Mouse (Mus musculus): ENCODE results near the gene Polr3gl. TPM values are rescaled to one million over a fixed set of nuclear protein-coding genes. Genes with fewer than 3 reads are reported as not detected.
"Not testable (repeated sequence)": the region's sequence is repeated elsewhere in the genome, so short reads cannot be mapped to it uniquely, and the experiment has no call there.

Polr3gl gene
- polyA plus RNA-seq, 1 experiment from 2014 or later, result 32.1 TPM

DNA sequence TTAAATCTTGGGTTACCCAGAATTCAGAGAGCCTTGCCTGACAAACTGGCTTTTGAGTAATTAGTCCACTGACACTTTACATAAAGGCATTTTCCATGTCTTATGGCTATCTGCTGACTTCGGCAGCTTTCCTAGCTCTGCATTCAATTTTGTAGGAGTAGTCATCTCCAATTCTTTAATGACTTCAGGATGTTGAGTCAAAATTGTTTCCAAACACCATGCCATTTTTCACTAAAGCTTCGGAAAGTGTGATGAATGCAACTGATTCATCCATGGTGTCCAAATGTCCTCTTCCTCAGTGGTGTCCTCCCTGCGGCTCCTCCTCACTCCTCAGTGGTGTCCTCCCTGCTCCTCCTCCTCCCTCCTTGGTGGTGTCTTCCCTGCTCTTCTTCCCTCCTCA lies 24.0 kb upstream of the Polr3gl start:
- Histone ChIP-seq H3K4me2 (replicated peaks; ENCODE audit: low read depth, low read length) (no peak overlapping the region), H3K9me3 (ENCODE audit: low read length) (no peaks in the 10 kb centered on the region), H3K27me3 (ENCODE audit: insufficient read depth, low read length) (no peaks in the 10 kb centered on the region), H3K4me1 (ENCODE audit: insufficient read depth, low read length) (no peaks in the 10 kb centered on the region), H3K4me3 (ENCODE audit: low read length) (no peak overlapping the region), H3K27ac (ENCODE audit: low read length) (no peak overlapping the region), H3K36me3 (ENCODE audit: insufficient read depth, low read length) (peaks cover 21% of the 10 kb centered on the region), H3K9ac (replicated peaks; ENCODE audit: low read length) (no peak overlapping the region)
- ATAC-seq (ENCODE audit: low FRiP score, low TSS enrichment), result no peak
- 85% methylated on average over 3 of the region's 3 CpGs for WGBS

DNA sequence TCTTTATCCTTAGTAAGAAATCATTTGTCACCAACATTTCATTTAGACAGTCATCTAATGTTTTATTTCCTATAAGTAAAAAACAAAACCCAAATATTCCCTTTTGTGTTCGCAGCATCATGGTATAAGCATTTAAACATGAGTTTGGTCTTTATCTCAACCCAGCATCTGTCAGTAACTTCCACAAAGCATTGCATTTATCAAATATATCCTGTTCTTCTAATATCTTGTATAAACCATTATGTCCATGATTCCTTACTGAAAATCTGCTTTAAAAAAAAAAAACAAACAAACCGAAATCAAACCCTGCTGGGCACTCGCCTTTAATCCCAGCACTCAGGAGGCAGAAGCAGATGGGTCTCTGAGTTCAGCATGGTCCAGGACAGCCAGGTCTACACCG lies 12.6 kb upstream of the Polr3gl start:
- H3K27ac ChIP-seq (ENCODE audit: low read length), result no peak overlapping the region
- ATAC-seq (ENCODE audit: low FRiP score, low TSS enrichment), result no peak
- no peak overlapping the region for H3K9ac ChIP-seq (replicated peaks; ENCODE audit: low read length)
- no peaks in the 10 kb centered on the region for H3K27me3 ChIP-seq (ENCODE audit: insufficient read depth, low read length)
- H3K4me1 ChIP-seq (ENCODE audit: insufficient read depth, low read length), result peaks cover 12% of the 10 kb centered on the region
- no peak overlapping the region for H3K4me2 ChIP-seq (replicated peaks; ENCODE audit: low read depth, low read length)
- H3K4me3 ChIP-seq (ENCODE audit: low read length), result no peak overlapping the region
- no peaks in the 10 kb centered on the region for H3K9me3 ChIP-seq (ENCODE audit: low read length)
- H3K36me3 ChIP-seq (ENCODE audit: insufficient read depth, low read length), result no peaks in the 10 kb centered on the region
- WGBS, result 88% methylated on average over 4 of the region's 4 CpGs

DNA sequence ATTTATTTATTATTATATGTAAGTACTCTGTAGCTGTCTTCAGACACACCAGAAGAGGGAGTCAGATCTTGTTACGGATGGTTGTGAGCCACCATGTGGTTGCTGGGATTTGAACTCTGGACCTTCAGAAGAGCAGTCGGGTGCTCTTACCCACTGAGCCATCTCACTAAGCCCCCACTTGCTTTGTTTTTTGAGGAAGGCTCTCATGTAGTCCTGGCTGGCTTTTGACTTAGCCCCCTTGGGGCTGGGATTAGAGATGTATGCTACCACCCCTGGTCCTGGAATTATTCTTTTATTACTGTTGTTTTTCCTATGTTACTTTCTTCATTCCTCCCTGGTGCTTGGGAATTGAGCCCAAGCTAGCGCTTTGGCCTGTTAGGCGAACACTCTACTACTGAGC lies 12.0 kb upstream of the Polr3gl start:
- H3K9me3 ChIP-seq (ENCODE audit: low read length); H3K4me2 ChIP-seq (replicated peaks; ENCODE audit: low read depth, low read length); H3K27me3 ChIP-seq (ENCODE audit: insufficient read depth, low read length); H3K36me3 ChIP-seq (ENCODE audit: insufficient read depth, low read length); ATAC-seq (ENCODE audit: low FRiP score, low TSS enrichment); H3K27ac ChIP-seq (ENCODE audit: low read length); H3K4me3 ChIP-seq (ENCODE audit: low read length); H3K9ac ChIP-seq (replicated peaks; ENCODE audit: low read length): not testable (repeated sequence)
- WGBS, result 84% methylated on average over 3 of the region's 4 CpGs
- peaks cover 12% of the 10 kb centered on the region for H3K4me1 ChIP-seq (ENCODE audit: insufficient read depth, low read length)

DNA sequence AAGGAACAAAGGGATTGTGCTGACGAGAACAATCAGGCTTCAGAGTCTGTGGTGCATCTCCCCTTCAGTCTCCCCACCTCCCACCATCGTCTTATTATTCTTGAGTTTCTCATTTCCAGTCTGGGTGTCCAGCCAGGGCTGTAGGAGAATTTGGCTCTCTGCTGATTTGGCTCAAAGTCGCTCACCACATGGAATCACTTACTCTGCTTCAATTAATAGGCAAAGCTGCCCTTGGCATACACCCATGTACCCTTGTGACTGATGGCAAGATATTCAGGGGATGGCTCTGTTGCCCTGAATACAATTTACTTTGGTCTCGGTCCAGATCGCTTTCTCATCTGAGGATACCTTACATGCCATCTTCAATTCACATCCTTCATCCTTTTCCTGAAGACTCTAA lies 9.3 kb upstream of the Polr3gl start:
- peak overlapping the region; percentile 94 for H3K27ac ChIP-seq (ENCODE audit: low read length)

DNA sequence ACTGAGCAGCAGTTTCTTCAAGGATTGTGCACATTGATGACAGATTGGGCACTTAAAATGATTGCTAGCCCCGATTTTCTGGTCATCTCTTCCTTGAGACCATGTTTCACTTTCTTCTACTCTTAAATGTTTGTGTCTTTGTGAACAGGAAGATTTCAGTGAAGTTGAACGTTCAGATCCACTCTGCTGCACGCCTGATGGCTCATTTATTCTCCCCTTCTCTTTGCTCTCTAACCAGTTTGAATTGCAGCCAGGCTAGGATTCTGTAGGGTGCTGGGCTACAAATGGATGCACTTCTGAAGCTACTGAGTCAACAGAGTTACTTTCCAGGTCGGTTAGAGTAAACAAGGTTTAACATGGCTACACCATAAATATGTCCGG lies 8.7 kb upstream of the Polr3gl start:
- WGBS, result 14% methylated on average over 5 of the region's 5 CpGs
- no peaks in the 10 kb centered on the region for H3K36me3 ChIP-seq (ENCODE audit: insufficient read depth, low read length)
- no peak for ATAC-seq (ENCODE audit: low FRiP score, low TSS enrichment)
- H3K27me3 ChIP-seq (ENCODE audit: insufficient read depth, low read length), result peaks cover 10% of the 10 kb centered on the region
- H3K9me3 ChIP-seq (ENCODE audit: low read length), result no peaks in the 10 kb centered on the region
- peaks cover 27% of the 10 kb centered on the region for H3K4me1 ChIP-seq (ENCODE audit: insufficient read depth, low read length)
- peak overlapping the region; percentile 94 for H3K27ac ChIP-seq (ENCODE audit: low read length)
- peak overlapping the region; percentile 73 for H3K4me2 ChIP-seq (replicated peaks; ENCODE audit: low read depth, low read length)
- H3K4me3 ChIP-seq (ENCODE audit: low read length), result peak overlapping the region; percentile 71
- peak overlapping the region; percentile 81 for H3K9ac ChIP-seq (replicated peaks; ENCODE audit: low read length)

More for the DNA sequence above, 9.3 kb upstream of the Polr3gl start:
- no peaks in the 10 kb centered on the region for H3K36me3 ChIP-seq (ENCODE audit: insufficient read depth, low read length)
- H3K27me3 ChIP-seq (ENCODE audit: insufficient read depth, low read length), result peaks cover 10% of the 10 kb centered on the region
- H3K4me2 ChIP-seq (replicated peaks; ENCODE audit: low read depth, low read length), result peak overlapping the region; percentile 73
- WGBS, result 55% methylated on average over 5 of the region's 5 CpGs
- H3K4me3 ChIP-seq (ENCODE audit: low read length), result peak overlapping the region; percentile 71
- peaks cover 21% of the 10 kb centered on the region for H3K4me1 ChIP-seq (ENCODE audit: insufficient read depth, low read length)
- H3K9ac ChIP-seq (replicated peaks; ENCODE audit: low read length), result peak overlapping the region; percentile 81
- no peaks in the 10 kb centered on the region for H3K9me3 ChIP-seq (ENCODE audit: low read length)
- ATAC-seq (ENCODE audit: low FRiP score, low TSS enrichment), result no peak

DNA sequence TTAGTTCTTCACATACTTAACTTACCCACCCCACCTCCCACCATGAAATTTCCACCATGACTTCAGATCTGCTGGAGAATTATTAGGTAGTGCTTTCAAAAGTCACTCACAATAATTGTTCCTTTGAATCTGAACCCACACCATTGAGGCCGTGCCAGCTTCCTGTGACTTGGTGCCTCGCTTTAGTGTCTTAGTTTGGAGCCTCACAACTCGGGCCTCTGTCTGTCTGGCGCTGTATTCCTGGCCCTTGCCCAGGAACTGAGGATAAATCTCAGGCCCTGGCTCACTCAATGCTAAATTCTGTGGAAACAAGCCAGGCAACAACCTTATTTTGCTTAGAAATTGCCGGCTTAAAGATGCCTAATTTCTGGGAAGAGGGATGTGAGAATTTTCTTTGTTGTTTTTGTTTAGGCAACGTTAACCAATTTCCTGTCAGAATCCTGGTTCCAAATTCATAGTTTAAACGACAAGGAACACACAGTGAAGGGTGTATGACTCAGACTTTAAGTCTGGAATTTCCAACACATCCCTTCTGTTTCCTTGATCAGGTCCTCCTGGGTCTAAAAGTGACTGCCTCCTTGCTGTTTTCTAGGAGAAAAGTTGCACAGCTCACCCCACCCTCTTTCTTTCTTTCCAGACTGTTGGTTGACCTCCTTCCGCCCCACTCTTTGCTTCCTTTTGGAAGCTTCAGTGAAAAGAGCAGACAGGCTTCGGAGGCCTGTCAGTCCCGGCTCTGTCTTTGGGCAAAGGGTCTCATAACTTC lies 8.1 kb upstream of the Polr3gl start:
- 21% methylated on average over 10 of the region's 10 CpGs for WGBS
- no peak for ATAC-seq (ENCODE audit: low FRiP score, low TSS enrichment)

DNA sequence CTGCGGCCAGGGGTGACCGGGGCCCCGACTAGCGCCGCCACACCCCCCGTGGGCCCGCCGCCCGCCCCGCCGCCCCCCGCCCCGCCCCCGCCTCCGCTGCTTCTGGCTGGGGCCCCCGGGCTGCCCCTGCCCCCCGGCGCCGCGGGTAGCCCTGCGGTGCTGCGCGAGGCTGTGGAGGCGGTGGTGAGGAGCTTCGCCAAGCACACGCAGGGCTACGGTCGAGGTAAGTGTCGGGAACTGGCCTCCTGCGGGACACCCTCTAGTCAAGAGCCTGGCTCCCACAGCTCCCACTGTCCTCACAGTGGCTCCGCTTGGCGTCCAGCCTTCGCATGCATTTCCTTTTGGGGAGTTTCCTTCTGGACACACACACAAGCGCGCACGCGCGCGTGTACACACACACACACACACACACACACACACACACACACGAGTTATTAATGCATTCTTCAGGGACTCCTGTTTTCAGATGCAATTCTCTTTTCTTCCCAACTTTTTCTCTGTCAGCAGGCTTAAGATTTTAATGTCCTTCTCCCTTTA lies 7.3 kb upstream of the Polr3gl start:
- peak; percentile 56 for ATAC-seq (ENCODE audit: low FRiP score, low TSS enrichment)

More for the DNA sequence above, 8.1 kb upstream of the Polr3gl start:
- peak overlapping the region; percentile 94 for H3K27ac ChIP-seq (ENCODE audit: low read length)
- peak overlapping the region; percentile 71 for H3K4me3 ChIP-seq (ENCODE audit: low read length)
- peak overlapping the region; percentile 73 for H3K4me2 ChIP-seq (replicated peaks; ENCODE audit: low read depth, low read length)
- H3K36me3 ChIP-seq (ENCODE audit: insufficient read depth, low read length), result no peaks in the 10 kb centered on the region
- H3K4me1 ChIP-seq (ENCODE audit: insufficient read depth, low read length), result peaks cover 31% of the 10 kb centered on the region
- H3K9ac ChIP-seq (replicated peaks; ENCODE audit: low read length), result peak overlapping the region; percentile 81
- peaks cover 10% of the 10 kb centered on the region for H3K27me3 ChIP-seq (ENCODE audit: insufficient read depth, low read length)
- H3K9me3 ChIP-seq (ENCODE audit: low read length), result no peaks in the 10 kb centered on the region

DNA sequence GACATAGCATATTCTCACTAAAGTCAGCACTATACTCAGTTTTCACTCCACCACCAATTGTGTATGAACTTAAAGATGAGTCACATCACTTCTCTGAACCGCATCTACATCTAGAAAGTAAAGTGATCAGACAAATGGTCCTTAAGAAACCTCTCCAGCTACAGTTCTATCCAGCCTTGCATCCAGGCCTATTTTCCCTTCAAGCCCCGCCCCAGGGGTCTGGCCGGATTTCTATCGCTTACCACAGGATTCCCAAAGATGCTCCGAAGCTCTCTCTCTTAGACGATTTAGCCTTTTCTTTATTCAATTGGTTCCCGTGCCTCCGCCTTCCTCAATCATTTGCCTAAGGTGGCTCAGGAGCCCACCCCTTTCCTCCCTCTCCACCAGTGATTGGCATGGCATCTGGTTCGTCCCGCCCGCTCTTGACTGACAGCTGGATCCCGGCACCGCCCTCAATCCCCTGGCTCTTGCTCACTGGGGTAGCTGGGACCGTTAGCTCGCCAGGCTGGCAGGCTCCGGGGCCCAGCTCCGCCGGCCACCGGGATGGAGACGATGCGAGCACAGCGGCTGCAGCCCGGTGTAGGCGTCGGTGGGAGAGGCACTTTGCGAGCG lies 6.8 kb upstream of the Polr3gl start, which contains the start of gene Lix1l:
Gene Lix1l (plus strand): TSS at position 511 of the 612 bp plus-strand sequence.
- peaks cover 45% of the 10 kb centered on the region for H3K4me1 ChIP-seq (ENCODE audit: insufficient read depth, low read length)
- peak within 1 kb of the TSS; percentile 71 for H3K4me3 ChIP-seq (ENCODE audit: low read length)
- peak; percentile 94 for ATAC-seq (ENCODE audit: low FRiP score, low TSS enrichment)
- no peaks in the 10 kb centered on the region for H3K36me3 ChIP-seq (ENCODE audit: insufficient read depth, low read length)
- H3K9me3 ChIP-seq (ENCODE audit: low read length), result no peaks in the 10 kb centered on the region
- 1% methylated on average over 27 of the region's 27 CpGs for WGBS
- peak within 1 kb of the TSS; percentile 94 for H3K27ac ChIP-seq (ENCODE audit: low read length)
- H3K9ac ChIP-seq (replicated peaks; ENCODE audit: low read length), result peak within 1 kb of the TSS; percentile 81
- peaks cover 18% of the 10 kb centered on the region for H3K27me3 ChIP-seq (ENCODE audit: insufficient read depth, low read length)
- peak within 1 kb of the TSS; percentile 73 for H3K4me2 ChIP-seq (replicated peaks; ENCODE audit: low read depth, low read length)

More for the DNA sequence above, 7.3 kb upstream of the Polr3gl start:
- Histone ChIP-seq H3K4me2 (replicated peaks; ENCODE audit: low read depth, low read length) (peak overlapping the region; percentile 73), H3K4me3 (ENCODE audit: low read length) (peak overlapping the region; percentile 71), H3K9ac (replicated peaks; ENCODE audit: low read length) (peak overlapping the region; percentile 81), H3K27ac (ENCODE audit: low read length) (peak overlapping the region; percentile 94), H3K4me1 (ENCODE audit: insufficient read depth, low read length) (peaks cover 39% of the 10 kb centered on the region), H3K9me3 (ENCODE audit: low read length) (no peaks in the 10 kb centered on the region), H3K36me3 (ENCODE audit: insufficient read depth, low read length) (no peaks in the 10 kb centered on the region), H3K27me3 (ENCODE audit: insufficient read depth, low read length) (peaks cover 15% of the 10 kb centered on the region)
- WGBS, result 1% methylated on average over 33 of the region's 40 CpGs

DNA sequence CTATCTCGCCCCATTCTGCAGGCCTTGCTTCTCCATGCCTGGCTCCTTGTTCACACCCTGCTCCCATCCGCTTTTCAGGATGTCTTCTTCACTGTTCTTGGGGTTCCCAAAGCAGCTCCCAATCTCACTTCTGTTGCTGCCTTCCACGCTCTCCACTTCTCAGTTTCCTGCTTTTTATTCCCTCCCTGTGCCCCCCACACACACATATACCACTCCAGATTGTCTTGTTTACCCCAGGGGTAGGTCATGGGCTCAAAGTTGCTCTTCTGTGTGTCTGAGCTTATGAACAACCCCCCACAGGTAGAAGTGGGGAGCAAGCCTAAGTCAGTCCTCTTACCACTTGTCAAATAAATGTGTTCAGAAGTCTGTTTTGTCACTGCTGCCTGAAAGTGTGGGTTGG lies 5.4 kb upstream of the Polr3gl start:
- no peak overlapping the region for H3K9ac ChIP-seq (replicated peaks; ENCODE audit: low read length)
- 79% methylated on average over 3 of the region's 3 CpGs for WGBS
- H3K9me3 ChIP-seq (ENCODE audit: low read length), result no peaks in the 10 kb centered on the region
- H3K4me1 ChIP-seq (ENCODE audit: insufficient read depth, low read length), result peaks cover 45% of the 10 kb centered on the region
- ATAC-seq (ENCODE audit: low FRiP score, low TSS enrichment), result no peak
- no peak overlapping the region for H3K4me3 ChIP-seq (ENCODE audit: low read length)
- H3K27me3 ChIP-seq (ENCODE audit: insufficient read depth, low read length), result peaks cover 28% of the 10 kb centered on the region
- H3K36me3 ChIP-seq (ENCODE audit: insufficient read depth, low read length), result no peaks in the 10 kb centered on the region
- H3K27ac ChIP-seq (ENCODE audit: low read length), result no peak overlapping the region
- H3K4me2 ChIP-seq (replicated peaks; ENCODE audit: low read depth, low read length), result no peak overlapping the region

DNA sequence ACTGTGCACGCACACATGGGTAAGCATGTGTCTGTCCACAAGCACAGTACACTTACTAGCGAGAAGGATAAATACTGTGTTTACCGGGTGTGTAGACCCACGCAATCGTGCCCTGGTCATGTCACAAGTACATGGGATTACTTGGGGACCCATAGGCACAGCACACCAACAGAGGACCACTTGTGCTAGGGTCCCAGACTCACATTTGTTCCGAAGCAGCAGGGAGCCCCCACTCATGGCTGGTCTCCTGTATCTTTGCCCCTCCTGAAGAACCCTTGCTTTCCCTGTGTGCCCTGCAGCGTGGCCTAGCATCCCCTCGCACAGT lies 5.0 kb upstream of the Polr3gl start:
- H3K4me2 ChIP-seq (replicated peaks; ENCODE audit: low read depth, low read length), result peak overlapping the region; percentile 69; the same call in 1 of the 2 replicates
- H3K36me3 ChIP-seq (ENCODE audit: insufficient read depth, low read length), result no peaks in the 10 kb centered on the region
- WGBS, result 56% methylated on average over 8 of the region's 8 CpGs
- no peak for ATAC-seq (ENCODE audit: low FRiP score, low TSS enrichment)
- peaks cover 45% of the 10 kb centered on the region for H3K4me1 ChIP-seq (ENCODE audit: insufficient read depth, low read length)
- H3K9ac ChIP-seq (replicated peaks; ENCODE audit: low read length), result no peak overlapping the region; the same call in 1 of the 2 replicates
- no peak overlapping the region for H3K27ac ChIP-seq (ENCODE audit: low read length)
- H3K9me3 ChIP-seq (ENCODE audit: low read length), result no peaks in the 10 kb centered on the region
- peaks cover 28% of the 10 kb centered on the region for H3K27me3 ChIP-seq (ENCODE audit: insufficient read depth, low read length)
- H3K4me3 ChIP-seq (ENCODE audit: low read length), result peak overlapping the region; percentile 53
